Mouse (Mus musculus): ENCODE measurements around the gene Uqcc2. TPM values are rescaled to one million over a fixed set of nuclear protein-coding genes. Genes with fewer than 3 reads are reported as not detected.

Uqcc2 gene
- total and polyA plus RNA-seq, 3 experiments: 126 to 240 (median 198) TPM

DNA sequence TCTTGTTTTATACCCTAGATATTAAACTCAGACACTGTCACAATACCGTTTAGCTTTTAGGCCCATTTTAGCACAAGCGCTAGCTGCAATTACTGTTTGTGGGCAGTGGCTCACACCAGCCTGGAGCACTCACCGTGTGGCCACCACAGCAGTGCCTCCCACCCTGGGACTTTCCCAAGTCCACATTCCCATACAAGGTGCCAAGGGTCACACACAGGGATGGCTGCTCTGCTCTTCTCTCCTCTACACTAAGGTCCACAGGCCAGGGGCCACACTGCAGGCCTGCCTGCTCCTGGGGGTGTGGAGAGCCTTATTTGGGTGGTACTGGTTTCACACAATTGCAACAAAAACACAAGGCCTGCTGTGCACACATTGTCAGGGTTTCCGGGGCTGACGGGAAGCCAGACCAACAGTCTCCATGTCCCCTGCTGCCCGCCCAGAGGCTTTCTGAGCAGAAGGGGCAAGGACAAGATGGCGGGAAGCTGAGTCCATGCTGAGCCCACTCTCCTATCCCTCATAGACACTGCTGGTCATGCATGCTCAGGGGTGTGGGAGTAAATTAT lies 9.8 kb downstream of the Uqcc2 start:
- H3K9ac ChIP-seq (ENCODE audit: insufficient read depth, low read depth): no peak overlapping the region
- H3K4me3 ChIP-seq (replicated peaks in 1 of 3; ENCODE audit: low read depth in 2 of 3, low read length in 2 of 3, poor library complexity in 1 of 3): no peak overlapping the region
- H3K27ac ChIP-seq (ENCODE audit: insufficient read depth, low read depth): no peak overlapping the region
- in situ Hi-C loops (cut with MboI; ENCODE audit: low pct_ligation_motif_present, low pct_unique_long_range_greater_than_20kb, low sequenced_read_pairs): no loop called here
- no peak for DNase-seq (ENCODE audit: extremely low read depth)
- peaks cover 5 to 26% of the 10 kb centered on the region in 2 experiments for H3K4me1 ChIP-seq (ENCODE audit: control insufficient read depth in 1 of 2, insufficient read depth in 2 of 2)
- dilution Hi-C loops (cut with MboI; ENCODE audit: extremely low pct_ligation_motif_present, extremely low pct_unique_long_range_greater_than_20kb, low sequenced_read_pairs): no loop called here
- H3K4me2 ChIP-seq (ENCODE audit: insufficient read depth, low read depth, poor library complexity, severe bottlenecking): no peak overlapping the region
- H3K36me3 ChIP-seq (replicated peaks in 1 of 2; ENCODE audit: control insufficient read depth in 1 of 2, insufficient read depth in 1 of 2, low read length in 1 of 2): peaks cover 49 to 98% of the 10 kb centered on the region in 2 experiments
- no peaks in the 10 kb centered on the region for H3K79me2 ChIP-seq (replicated peaks; ENCODE audit: control insufficient read depth, extremely low read depth, insufficient read depth, poor library complexity, severe bottlenecking)
- no peaks in the 10 kb centered on the region for H3K27me3 ChIP-seq (replicated peaks)
- no peaks in the 10 kb centered on the region for H3K9me3 ChIP-seq (replicated peaks; ENCODE audit: low read length)
- TF ChIP-seq ELF1 (IDR thresholded peaks at IDR 0.05; ENCODE audit: low read depth, low read length): no peak
- TF ChIP-seq SMC3 (IDR thresholded peaks at IDR 0.05; ENCODE audit: low read depth, low read length): no peak
- no peak for TF ChIP-seq CHD2 (IDR thresholded peaks at IDR 0.05; ENCODE audit: low read length)
- no peak for TF ChIP-seq RCOR1 (conservative IDR thresholded peaks at IDR 0.05; ENCODE audit: low read depth, low read length)
- no peak for TF ChIP-seq ZMIZ1 (IDR thresholded peaks at IDR 0.05; ENCODE audit: low read depth, low read length)
- TF ChIP-seq USF2 (conservative IDR thresholded peaks at IDR 0.05; ENCODE audit: low read depth, low read length): no peak
- TF ChIP-seq MAFK (IDR thresholded peaks at IDR 0.05; ENCODE audit: insufficient replicate concordance, low read length): no peak
- TF ChIP-seq HCFC1 (IDR thresholded peaks at IDR 0.05; ENCODE audit: low read depth, low read length): no peak
- TF ChIP-seq UBTF (IDR thresholded peaks at IDR 0.05; ENCODE audit: low read depth, low read length): no peak
- no peak for TF ChIP-seq ETS1 (conservative IDR thresholded peaks at IDR 0.05; ENCODE audit: low read depth, low read length)
- TF ChIP-seq CTCF (conservative IDR thresholded peaks at IDR 0.05 in 1 of 2, IDR thresholded peaks at IDR 0.05 in 1 of 2; ENCODE audit: low read depth in 2 of 2, low read length in 2 of 2): no peak
- TF ChIP-seq MAX (IDR thresholded peaks at IDR 0.05; ENCODE audit: low read length): no peak

DNA sequence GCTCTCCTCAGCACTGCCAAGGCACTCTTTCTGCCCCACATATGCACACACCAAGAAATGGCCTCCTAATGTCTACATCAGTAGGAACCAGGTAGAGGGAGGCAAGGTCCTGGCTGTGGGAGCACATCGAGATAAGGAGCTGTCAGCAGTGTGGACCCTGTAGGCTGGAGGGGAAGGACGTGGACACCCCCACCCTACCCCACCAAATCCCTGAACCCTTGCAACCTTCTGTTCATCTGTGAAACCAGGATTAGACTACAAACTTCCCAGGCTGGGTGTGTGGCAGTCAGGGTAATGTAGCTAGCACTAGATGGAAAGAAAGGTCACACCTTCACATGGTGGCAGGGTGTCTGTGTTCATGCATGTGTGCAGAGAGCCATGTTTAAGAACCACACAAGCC lies 10.6 kb downstream of the Uqcc2 start:
- no peak for DNase-seq (ENCODE audit: extremely low read depth)
- H3K79me2 ChIP-seq (replicated peaks; ENCODE audit: control insufficient read depth, extremely low read depth, insufficient read depth, poor library complexity, severe bottlenecking): no peaks in the 10 kb centered on the region
- H3K9ac ChIP-seq (ENCODE audit: insufficient read depth, low read depth): no peak overlapping the region
- no peaks in the 10 kb centered on the region for H3K9me3 ChIP-seq (replicated peaks; ENCODE audit: low read length)
- H3K36me3 ChIP-seq (replicated peaks in 1 of 2; ENCODE audit: control insufficient read depth in 1 of 2, insufficient read depth in 1 of 2, low read length in 1 of 2): peaks cover 55 to 98% of the 10 kb centered on the region in 2 experiments
- TF ChIP-seq NELFE (IDR thresholded peaks at IDR 0.05; ENCODE audit: low read depth, low read length) (no peak), CHD2 (IDR thresholded peaks at IDR 0.05; ENCODE audit: low read length) (no peak), RAD21 (IDR thresholded peaks at IDR 0.05; ENCODE audit: low read depth, low read length) (no peak), ZNF384 (IDR thresholded peaks at IDR 0.05; ENCODE audit: low read depth, low read length) (no peak), JUN (IDR thresholded peaks at IDR 0.05; ENCODE audit: insufficient read depth, low read depth, low read length) (no peak), POLR2A (IDR thresholded peaks at IDR 0.05; ENCODE audit: low read depth, low read length) (no peak), IRF4 (IDR thresholded peaks at IDR 0.05; ENCODE audit: low read depth, low read length) (no peak), MYC (IDR thresholded peaks at IDR 0.05; ENCODE audit: low read depth, low read length) (no peak), JUND (conservative IDR thresholded peaks at IDR 0.05; ENCODE audit: low read depth, low read length) (no peak), GABPA (IDR thresholded peaks at IDR 0.05; ENCODE audit: insufficient replicate concordance, low read depth, low read length) (no peak), MAX (IDR thresholded peaks at IDR 0.05; ENCODE audit: low read length) (no peak), ZMIZ1 (IDR thresholded peaks at IDR 0.05; ENCODE audit: low read depth, low read length) (no peak), UBTF (IDR thresholded peaks at IDR 0.05; ENCODE audit: low read depth, low read length) (no peak), SIN3A (IDR thresholded peaks at IDR 0.05; ENCODE audit: low read length) (no peak)
- H3K27ac ChIP-seq (ENCODE audit: insufficient read depth, low read depth): no peak overlapping the region
- H3K27me3 ChIP-seq (replicated peaks): no peaks in the 10 kb centered on the region
- H3K4me1 ChIP-seq (ENCODE audit: control insufficient read depth in 1 of 2, insufficient read depth in 2 of 2): peaks cover 5 to 26% of the 10 kb centered on the region in 2 experiments
- dilution Hi-C loops (cut with MboI; ENCODE audit: extremely low pct_ligation_motif_present, extremely low pct_unique_long_range_greater_than_20kb, low sequenced_read_pairs) (no loop called here), in situ Hi-C loops (cut with MboI; ENCODE audit: low pct_ligation_motif_present, low pct_unique_long_range_greater_than_20kb, low sequenced_read_pairs) (no loop called here)
- H3K4me3 ChIP-seq (replicated peaks in 1 of 3; ENCODE audit: low read depth in 2 of 3, low read length in 2 of 3, poor library complexity in 1 of 3): no peak overlapping the region
- H3K4me2 ChIP-seq (ENCODE audit: insufficient read depth, low read depth, poor library complexity, severe bottlenecking): no peak overlapping the region

Data from CH12.LX (cell line).